Mouse (Mus musculus): ENCODE data around the gene Chpt1.

- TF ChIP-seq GATA1 (IDR thresholded peaks at IDR 0.05; ENCODE audit: borderline replicate concordance, low read length), result no peak
- no peak for TF ChIP-seq FLI1 (IDR thresholded peaks at IDR 0.05; ENCODE audit: low read length)
These were observed 62.6 kb downstream of the Chpt1 start for GRCm38 (mm10) chr10:88441224-88441623.
